Mouse (Mus musculus): ENCODE data around the gene Vcam1. TPM values are rescaled to one million over a fixed set of nuclear protein-coding genes. Genes with fewer than 3 reads are reported as not detected.

Gene Vcam1
- polyA plus RNA-seq, 1 experiment from 2014 or later = 51.0 TPM

DNA sequence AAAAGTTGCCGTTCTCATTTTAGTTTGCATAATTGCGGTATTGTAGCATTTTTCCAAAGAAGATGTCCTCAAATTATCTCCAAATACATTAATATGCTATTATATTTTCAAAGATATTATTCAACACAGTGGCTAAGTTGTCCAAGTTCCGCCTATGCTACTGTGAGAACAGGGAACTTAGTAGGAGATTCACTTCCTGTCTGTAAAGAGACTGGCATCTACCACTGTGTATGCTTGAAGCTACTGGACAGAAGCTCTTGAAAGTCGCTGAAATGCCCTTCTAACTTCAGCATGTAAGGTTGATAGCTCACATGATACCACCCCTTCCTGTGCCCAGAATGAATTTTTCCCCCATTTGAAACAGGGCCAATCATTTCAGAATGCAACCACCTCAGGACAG, 6.8 kb downstream of the Vcam1 start:
- Histone ChIP-seq H3K4me3 (no peak overlapping the region), H3K9ac (no peak overlapping the region), H3K4me2 (replicated peaks) (no peak overlapping the region), H3K4me1 (peaks cover 4% of the 10 kb centered on the region; the same call in 1 of the 2 replicates), H3K36me3 (peaks cover 3% of the 10 kb centered on the region), H3K9me3 (no peaks in the 10 kb centered on the region), H3K27me3 (replicated peaks) (no peaks in the 10 kb centered on the region), H3K27ac (no peak overlapping the region)
- no peak for ATAC-seq (ENCODE audit: low FRiP score, low read depth)
- WGBS = 91% methylated on average over 4 of the region's 4 CpGs

DNA sequence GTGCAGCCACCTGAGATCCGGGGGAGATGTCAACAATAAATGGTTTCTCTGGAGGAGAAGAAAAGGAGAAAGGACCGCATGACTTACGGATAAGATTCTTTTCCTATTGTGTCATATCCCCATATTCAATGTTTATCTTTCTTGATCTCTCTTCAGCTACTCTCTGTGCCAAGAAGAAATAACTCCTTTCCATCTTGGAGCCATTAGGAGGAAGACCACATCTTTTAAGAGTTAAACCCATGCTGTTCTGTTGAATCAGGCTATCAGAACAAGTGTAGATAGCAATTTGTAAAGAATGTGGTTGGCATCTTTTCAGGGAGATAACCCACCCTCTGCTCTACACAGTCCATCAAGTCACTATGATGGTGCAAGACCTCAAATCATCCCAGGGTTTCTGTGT, 8.5 kb downstream of the Vcam1 start:
- WGBS = 87% methylated on average over 3 of the region's 3 CpGs
- no peak for ATAC-seq (ENCODE audit: low FRiP score, low read depth)
- no peak overlapping the region for H3K4me3 ChIP-seq
- no peaks in the 10 kb centered on the region for H3K9me3 ChIP-seq
- H3K27ac ChIP-seq = no peak overlapping the region
- peaks cover 7% of the 10 kb centered on the region for H3K36me3 ChIP-seq
- H3K4me2 ChIP-seq (replicated peaks) = no peak overlapping the region
- no peak overlapping the region for H3K9ac ChIP-seq
- H3K4me1 ChIP-seq = peaks cover 2% of the 10 kb centered on the region; the same call in 1 of the 2 replicates
- no peaks in the 10 kb centered on the region for H3K27me3 ChIP-seq (replicated peaks)

DNA sequence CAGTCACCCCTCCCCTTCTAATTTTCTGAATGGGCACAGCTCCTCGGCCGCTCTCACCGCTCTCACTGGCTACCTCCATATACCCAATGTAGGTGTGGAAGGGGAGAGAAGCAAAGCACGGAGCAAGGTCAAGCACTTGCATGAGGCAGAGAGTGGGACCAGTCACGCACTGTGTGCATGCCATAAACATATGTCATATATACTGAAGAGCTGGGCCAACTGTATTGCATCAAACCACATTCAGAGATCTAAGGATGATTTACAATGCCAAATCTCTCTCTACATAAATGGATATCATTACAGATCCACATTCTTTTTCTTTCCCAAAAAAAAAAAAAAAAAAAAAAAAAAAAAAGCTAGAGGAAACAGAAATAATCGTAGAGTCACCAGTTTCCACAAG, 9.1 kb downstream of the Vcam1 start:
- H3K4me2 ChIP-seq (replicated peaks) = no peak overlapping the region

DNA sequence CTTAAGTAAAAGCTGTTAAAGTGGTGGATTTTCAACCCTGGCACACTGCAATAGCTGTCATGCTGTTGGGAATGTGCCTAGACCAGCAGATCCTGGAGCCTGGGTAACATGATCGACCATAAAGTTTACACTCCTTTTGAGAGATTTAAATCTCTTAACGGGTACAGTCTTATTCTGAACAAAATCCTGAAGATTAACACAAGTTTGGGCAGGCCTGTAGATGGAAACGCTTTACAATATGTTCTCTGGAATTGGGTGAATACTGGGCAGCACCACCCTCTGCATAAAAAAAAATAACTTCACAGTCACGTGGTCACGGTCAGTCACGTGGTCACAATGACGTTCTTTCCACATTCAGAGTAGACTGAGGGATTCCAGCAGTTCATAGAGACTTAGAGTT, 10.3 kb downstream of the Vcam1 start:
- no peak for ATAC-seq (ENCODE audit: low FRiP score, low read depth)
- H3K4me1 ChIP-seq = peaks cover 8% of the 10 kb centered on the region; the same call in 1 of the 2 replicates
- H3K27ac ChIP-seq = no peak overlapping the region
- H3K4me2 ChIP-seq (replicated peaks) = no peak overlapping the region
- no peak overlapping the region for H3K9ac ChIP-seq
- H3K9me3 ChIP-seq = no peaks in the 10 kb centered on the region
- no peak overlapping the region for H3K4me3 ChIP-seq
- H3K36me3 ChIP-seq = peaks cover 7% of the 10 kb centered on the region
- no peaks in the 10 kb centered on the region for H3K27me3 ChIP-seq (replicated peaks)
- 75% methylated on average over 7 of the region's 7 CpGs for WGBS

More for the DNA sequence above, 9.1 kb downstream of the Vcam1 start:
- Histone ChIP-seq H3K27ac (no peak overlapping the region), H3K27me3 (replicated peaks) (no peaks in the 10 kb centered on the region), H3K36me3 (peaks cover 7% of the 10 kb centered on the region), H3K4me3 (no peak overlapping the region), H3K4me1 (no peaks in the 10 kb centered on the region), H3K9ac (no peak overlapping the region), H3K9me3 (no peaks in the 10 kb centered on the region)
- WGBS = 88% methylated on average over 6 of the region's 6 CpGs
- ATAC-seq (ENCODE audit: low FRiP score, low read depth) = no peak

DNA sequence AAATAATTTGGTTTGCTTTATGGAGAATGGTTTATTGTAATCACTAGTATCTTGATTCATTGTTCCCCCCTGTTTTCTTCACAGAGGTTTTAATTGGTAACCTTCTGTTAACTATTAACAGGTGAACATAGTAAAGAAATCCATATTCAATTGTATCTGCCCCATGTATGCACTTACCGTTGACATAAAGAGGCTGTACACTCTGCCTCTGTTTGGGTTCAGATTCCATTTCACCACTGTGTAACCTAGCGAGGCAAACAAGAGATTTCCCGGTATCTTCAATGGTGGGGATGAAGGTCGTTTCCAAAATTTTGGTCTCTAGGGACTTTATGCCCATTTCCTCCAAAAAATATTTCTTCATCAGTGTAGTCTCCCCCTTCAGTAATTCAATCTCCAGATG, 12.4 kb downstream of the Vcam1 start:
- Histone ChIP-seq H3K36me3 (peaks cover 7% of the 10 kb centered on the region), H3K4me2 (replicated peaks) (no peak overlapping the region), H3K4me3 (no peak overlapping the region), H3K27me3 (replicated peaks) (no peaks in the 10 kb centered on the region), H3K9ac (no peak overlapping the region), H3K4me1 (peaks cover 14% of the 10 kb centered on the region; the same call in 1 of the 2 replicates), H3K27ac (no peak overlapping the region), H3K9me3 (no peaks in the 10 kb centered on the region)
- 87% methylated on average over 4 of the region's 4 CpGs for WGBS
- ATAC-seq (ENCODE audit: low FRiP score, low read depth) = no peak

DNA sequence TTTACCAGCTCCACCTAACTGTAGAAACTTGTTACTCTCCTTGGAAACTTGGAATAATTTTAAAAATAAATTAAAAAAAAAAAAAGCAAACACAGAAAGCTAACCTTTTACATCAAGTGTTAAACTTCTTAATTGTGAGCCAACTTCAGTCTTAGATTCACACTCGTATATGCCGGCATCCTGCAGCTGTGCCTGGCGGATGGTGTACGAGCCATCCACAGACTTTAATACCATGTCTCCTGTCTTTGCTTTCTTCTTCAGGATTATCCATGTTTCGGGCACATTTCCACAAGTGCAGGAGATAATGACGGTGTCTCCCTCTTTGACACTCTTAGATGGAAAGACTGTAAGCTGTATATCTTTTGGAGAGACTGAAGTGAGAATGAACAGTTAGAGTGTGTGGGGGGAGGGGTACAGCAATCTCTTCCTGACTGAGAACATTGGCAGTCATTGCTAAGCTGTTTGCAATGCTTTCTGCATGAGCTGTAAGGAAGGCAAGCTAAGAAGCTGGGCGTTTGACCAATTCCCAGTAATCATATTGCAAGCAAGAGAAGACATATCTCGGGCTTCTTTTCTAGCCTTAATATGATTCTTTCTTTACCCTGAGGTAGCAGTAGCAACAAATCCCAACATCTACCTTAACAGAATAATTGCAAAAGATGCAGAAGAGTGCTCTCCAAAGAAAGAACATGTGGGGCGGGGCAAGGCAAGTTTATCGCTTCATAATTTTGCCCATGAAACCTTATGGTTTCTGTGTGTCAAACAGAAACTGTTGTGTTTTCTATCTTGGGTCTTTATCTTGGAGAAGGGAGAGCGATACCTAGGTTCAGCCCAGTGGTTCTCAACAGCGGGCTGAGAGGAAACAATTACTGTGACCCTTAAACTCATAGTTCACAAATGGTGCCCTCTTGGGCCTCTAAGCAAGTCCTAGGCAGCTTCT, 15.0 kb downstream of the Vcam1 start:
- Histone ChIP-seq H3K27ac (no peak overlapping the region), H3K4me3 (no peak overlapping the region), H3K9ac (no peak overlapping the region), H3K27me3 (replicated peaks) (no peaks in the 10 kb centered on the region), H3K36me3 (peaks cover 4% of the 10 kb centered on the region), H3K4me2 (replicated peaks) (no peak overlapping the region), H3K4me1 (peaks cover 14% of the 10 kb centered on the region; the same call in 1 of the 2 replicates), H3K9me3 (no peaks in the 10 kb centered on the region)
- no peak for ATAC-seq (ENCODE audit: low FRiP score, low read depth)
- WGBS = 65% methylated on average over 12 of the region's 12 CpGs

DNA sequence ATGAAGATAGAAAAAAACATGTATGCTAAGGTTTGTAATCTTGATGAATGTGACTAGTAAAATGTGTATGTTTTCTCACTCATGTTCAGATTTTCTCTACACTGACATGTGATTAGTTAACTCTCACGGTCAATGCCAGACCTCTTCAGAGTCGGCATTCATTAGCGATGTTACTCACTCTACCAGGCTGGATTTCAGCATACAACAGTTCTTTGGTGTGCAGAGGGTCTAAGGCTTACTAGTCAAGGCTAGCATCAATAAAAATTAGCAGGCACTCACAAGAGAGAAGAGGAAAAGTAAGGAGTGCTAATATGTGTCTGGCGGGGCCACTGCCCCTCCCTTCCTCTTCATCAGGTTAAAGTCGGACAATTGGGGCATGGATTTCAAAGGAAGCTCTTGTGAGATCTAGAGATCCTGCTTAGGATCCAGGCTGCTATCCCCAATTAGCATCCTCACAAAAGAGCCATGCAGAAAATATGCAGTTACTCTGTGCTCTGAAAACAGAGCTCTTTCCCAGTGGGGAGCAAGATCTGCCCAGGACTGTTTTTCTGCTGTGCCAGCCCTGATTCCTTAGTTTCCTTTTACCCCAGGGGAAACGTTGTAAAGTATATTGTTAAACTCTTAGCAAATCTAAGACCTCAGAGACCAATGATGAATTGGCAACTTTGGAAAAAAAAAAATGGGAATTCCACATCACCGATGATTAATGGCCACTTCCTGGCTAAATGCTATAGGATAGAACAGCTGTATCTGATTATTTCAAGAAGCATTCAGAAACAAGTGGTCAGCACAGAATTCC, 15.8 kb downstream of the Vcam1 start:
- 27% methylated on average over 7 of the region's 7 CpGs for WGBS
- no peak overlapping the region for H3K27ac ChIP-seq
- no peak overlapping the region; the same call in 1 of the 2 replicates for H3K4me2 ChIP-seq (replicated peaks)
- no peaks in the 10 kb centered on the region for H3K27me3 ChIP-seq (replicated peaks)
- H3K9ac ChIP-seq = no peak overlapping the region
- no peak overlapping the region for H3K4me3 ChIP-seq
- peaks cover 14% of the 10 kb centered on the region; the same call in 1 of the 2 replicates for H3K4me1 ChIP-seq
- peaks cover 4% of the 10 kb centered on the region for H3K36me3 ChIP-seq
- no peak for ATAC-seq (ENCODE audit: low FRiP score, low read depth)
- no peaks in the 10 kb centered on the region for H3K9me3 ChIP-seq

DNA sequence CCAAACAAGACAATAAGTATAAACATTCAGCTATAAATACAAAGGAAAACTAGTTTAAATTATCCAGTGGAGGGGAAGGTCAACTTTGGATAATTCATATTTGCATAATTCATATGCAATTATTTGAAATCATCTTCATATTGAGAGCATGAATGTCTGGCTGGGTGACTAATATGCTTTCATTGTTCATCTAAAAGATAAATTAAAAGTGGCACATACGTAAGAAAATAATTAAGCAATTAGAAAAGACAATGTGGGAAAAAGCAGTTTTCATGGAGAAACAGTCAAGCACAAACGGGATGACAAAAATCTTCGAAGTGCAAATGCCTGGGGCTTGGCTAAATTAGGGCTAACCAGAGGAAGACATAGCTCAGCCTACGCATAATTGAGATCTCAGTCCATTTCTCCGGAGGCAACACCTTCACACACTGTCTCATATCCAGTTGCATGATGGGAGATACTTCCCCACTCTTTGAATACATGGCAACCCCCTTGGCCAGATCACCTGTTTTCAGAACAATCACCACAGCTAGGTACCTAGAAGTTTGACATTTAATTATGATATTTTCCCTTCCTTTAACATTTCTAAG, 16.6 kb downstream of the Vcam1 start:
- Histone ChIP-seq H3K9me3 (no peaks in the 10 kb centered on the region), H3K4me3 (no peak overlapping the region), H3K9ac (no peak overlapping the region), H3K36me3 (peaks cover 4% of the 10 kb centered on the region), H3K4me2 (replicated peaks) (no peak overlapping the region), H3K4me1 (peaks cover 14% of the 10 kb centered on the region; the same call in 1 of the 2 replicates), H3K27ac (no peak overlapping the region), H3K27me3 (replicated peaks) (no peaks in the 10 kb centered on the region)
- ATAC-seq (ENCODE audit: low FRiP score, low read depth) = no peak
- WGBS = 84% methylated on average over 5 of the region's 5 CpGs

DNA sequence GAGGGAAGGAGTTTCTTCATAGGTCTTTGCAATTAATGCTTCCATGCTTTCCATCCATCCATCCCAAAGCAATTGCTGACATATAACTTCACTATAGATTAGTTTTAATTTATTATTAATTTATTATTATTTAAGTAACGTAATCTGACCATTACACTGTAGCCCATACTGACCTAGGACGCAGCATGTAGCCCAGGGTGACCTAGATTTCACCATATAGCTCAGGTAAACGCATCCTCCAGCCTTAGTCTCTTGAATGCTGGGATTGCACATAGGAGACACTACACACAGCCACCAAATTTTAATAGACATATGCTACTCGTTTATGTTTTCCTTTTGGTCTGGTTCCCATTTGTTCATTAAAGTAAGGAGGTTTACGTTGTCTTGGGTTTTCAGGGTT, 23.8 kb downstream of the Vcam1 start:
- Histone ChIP-seq H3K4me1 (no peaks in the 10 kb centered on the region; the same call in 1 of the 2 replicates), H3K9me3 (no peaks in the 10 kb centered on the region), H3K27me3 (replicated peaks) (no peaks in the 10 kb centered on the region), H3K36me3 (no peaks in the 10 kb centered on the region), H3K4me3 (no peak overlapping the region), H3K27ac (no peak overlapping the region), H3K9ac (no peak overlapping the region), H3K4me2 (replicated peaks) (peak overlapping the region; percentile 53)
- no peak for ATAC-seq (ENCODE audit: low FRiP score, low read depth)
- 84% methylated on average over 5 of the region's 5 CpGs for WGBS

DNA sequence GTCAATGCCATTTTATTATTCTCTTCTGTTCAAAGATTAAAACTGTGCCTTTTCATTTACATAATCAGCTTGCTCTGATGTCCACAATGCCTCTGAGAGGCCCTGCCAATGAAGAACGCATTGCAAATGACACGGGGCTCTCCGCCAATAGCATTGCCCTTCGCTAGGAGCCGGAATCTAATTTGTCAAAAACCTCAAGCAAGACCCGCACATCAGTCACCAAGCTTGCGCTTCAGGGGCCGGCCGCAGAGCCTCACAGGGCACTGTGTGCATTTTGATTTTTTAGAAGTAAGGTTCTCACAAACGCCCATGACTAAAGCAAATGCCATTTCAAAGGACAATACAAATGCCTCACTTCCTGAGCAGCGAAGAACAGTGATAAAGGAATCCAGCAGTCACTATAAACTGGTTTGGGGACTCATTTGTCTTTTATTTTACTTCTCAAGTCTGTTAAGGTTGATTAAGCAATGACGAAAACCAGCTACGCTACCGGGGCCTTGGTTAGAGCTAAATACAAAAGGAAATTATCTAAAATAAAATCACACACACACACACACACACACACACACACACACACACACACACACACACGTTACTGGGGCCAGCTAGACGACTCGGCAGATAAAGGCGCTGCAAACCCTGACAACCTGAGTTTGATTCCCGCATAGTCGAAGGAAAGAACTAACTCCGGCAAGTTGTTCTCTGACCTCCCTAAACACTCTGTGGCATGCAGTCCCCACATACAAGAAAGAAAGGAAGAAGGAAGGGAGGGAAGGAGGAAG, 24.4 kb downstream of the Vcam1 start:
- H3K27me3 ChIP-seq (replicated peaks) = no peaks in the 10 kb centered on the region
- peak overlapping the region; percentile 53 for H3K4me2 ChIP-seq (replicated peaks)
- no peak overlapping the region for H3K9ac ChIP-seq
- ATAC-seq (ENCODE audit: low FRiP score, low read depth) = peak; percentile 94
- peak overlapping the region; percentile 15; the same call in 1 of the 2 replicates for H3K4me3 ChIP-seq
- no peaks in the 10 kb centered on the region; the same call in 1 of the 2 replicates for H3K4me1 ChIP-seq
- no peaks in the 10 kb centered on the region for H3K9me3 ChIP-seq
- H3K36me3 ChIP-seq = no peaks in the 10 kb centered on the region
- no peak overlapping the region for H3K27ac ChIP-seq
- 12% methylated on average over 21 of the region's 21 CpGs for WGBS

DNA sequence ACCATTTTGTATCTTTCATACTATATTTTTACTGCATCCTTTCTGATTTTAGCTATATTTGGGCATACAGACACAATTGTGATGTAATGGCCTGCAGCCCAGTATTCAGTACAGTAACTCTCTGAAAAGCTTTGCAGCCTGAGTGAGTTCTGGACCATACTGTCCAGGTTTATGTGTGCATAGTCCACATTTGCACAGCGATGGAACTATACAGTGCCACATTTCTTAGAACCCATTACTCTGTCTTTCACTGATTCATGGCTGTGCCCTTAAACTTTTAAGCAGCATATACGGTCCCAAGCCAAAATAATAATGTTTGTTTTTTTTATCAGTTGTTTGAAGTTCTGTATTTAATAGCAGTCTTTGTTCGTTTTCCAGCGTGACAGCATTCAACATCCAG, 25.2 kb downstream of the Vcam1 start:
- no peak for ATAC-seq (ENCODE audit: low FRiP score, low read depth)
- Histone ChIP-seq H3K27ac (no peak overlapping the region), H3K4me2 (replicated peaks) (no peak overlapping the region), H3K27me3 (replicated peaks) (no peaks in the 10 kb centered on the region), H3K9me3 (no peaks in the 10 kb centered on the region), H3K4me1 (no peaks in the 10 kb centered on the region; the same call in 1 of the 2 replicates), H3K4me3 (no peak overlapping the region), H3K36me3 (no peaks in the 10 kb centered on the region), H3K9ac (no peak overlapping the region)
- WGBS = 58% methylated on average over 4 of the region's 4 CpGs
